Mouse (Mus musculus): Measurements from ENCODE around the gene Tsnax.

The Tsnax gene

GRCm38 (mm10) chr8:125012695-125013627 is at the start of gene Tsnax:
TSS of gene Tsnax (plus strand) at chr8:125012997.
- DNase-seq (ENCODE audit: low spot score) = peak; percentile 74

- DNase-seq (ENCODE audit: low spot score) = no peak
Observed at GRCm38 (mm10) chr8:124963246-124963645, 49.6 kb upstream of the Tsnax start.

- no peak for DNase-seq (ENCODE audit: low spot score)
Observed at GRCm38 (mm10) chr8:124964966-124965365, 47.8 kb upstream of the Tsnax start.

- DNase-seq (ENCODE audit: low spot score) = no peak
Observed at GRCm38 (mm10) chr8:124970312-124970933, 42.4 kb upstream of the Tsnax start.

- no peak for DNase-seq (ENCODE audit: low spot score)
Observed at GRCm38 (mm10) chr8:124973221-124973620, 39.6 kb upstream of the Tsnax start.

- no peak for DNase-seq (ENCODE audit: low spot score)
Observed at GRCm38 (mm10) chr8:124974254-124974653, 38.5 kb upstream of the Tsnax start.

GRCm38 (mm10) chr8:124976211-124976610 is 36.6 kb upstream of the Tsnax start:
- no peak for DNase-seq (ENCODE audit: low spot score)

GRCm38 (mm10) chr8:124978026-124978425 is 34.8 kb upstream of the Tsnax start:
- DNase-seq (ENCODE audit: low spot score) = no peak

- DNase-seq (ENCODE audit: low spot score) = peak; percentile 13
Observed at GRCm38 (mm10) chr8:124980036-124980435, 32.8 kb upstream of the Tsnax start.

GRCm38 (mm10) chr8:124980828-124981227 is 32.0 kb upstream of the Tsnax start:
- DNase-seq (ENCODE audit: low spot score) = no peak

- no peak for DNase-seq (ENCODE audit: low spot score)
Observed at GRCm38 (mm10) chr8:124990923-124991667, 21.7 kb upstream of the Tsnax start.

- DNase-seq (ENCODE audit: low spot score) = no peak
Observed at GRCm38 (mm10) chr8:124991668-124991926, 21.2 kb upstream of the Tsnax start.

GRCm38 (mm10) chr8:124995776-124996175 is 17.0 kb upstream of the Tsnax start:
- no peak for DNase-seq (ENCODE audit: low spot score)

GRCm38 (mm10) chr8:125024085-125024484 is 11.3 kb downstream of the Tsnax start:
- no peak for DNase-seq (ENCODE audit: low spot score)

- DNase-seq (ENCODE audit: low spot score) = no peak
Observed at GRCm38 (mm10) chr8:125027211-125027610, 14.4 kb downstream of the Tsnax start.

GRCm38 (mm10) chr8:125028841-125029240 is 16.0 kb downstream of the Tsnax start:
- no peak for DNase-seq (ENCODE audit: low spot score)

GRCm38 (mm10) chr8:125031276-125031675 is 18.5 kb downstream of the Tsnax start:
- peak; percentile 64 for DNase-seq (ENCODE audit: low spot score)

- DNase-seq (ENCODE audit: low spot score) = peak; percentile 47
Observed at GRCm38 (mm10) chr8:125034669-125035068, 21.9 kb downstream of the Tsnax start.

GRCm38 (mm10) chr8:125037081-125037480 is 24.3 kb downstream of the Tsnax start:
- DNase-seq (ENCODE audit: low spot score) = no peak

- DNase-seq (ENCODE audit: low spot score) = no peak
Observed at GRCm38 (mm10) chr8:125038731-125039130, 25.9 kb downstream of the Tsnax start.

GRCm38 (mm10) chr8:125040587-125041375 is 28.0 kb downstream of the Tsnax start:
- no peak for DNase-seq (ENCODE audit: low spot score)

GRCm38 (mm10) chr8:125041496-125041895 is 28.7 kb downstream of the Tsnax start:
- no peak for DNase-seq (ENCODE audit: low spot score)
